Mouse (Mus musculus) T-cell, adult 2 months (primary cell): ENCODE measurements around the gene Gm5460.

ENCODE experiments used
- DNase-seq: peaks from one replicate; pipeline ENCODE4 v3.0.0; 2022; ENCODE audit warnings: low spot score

Gm5460 gene

GRCm38 (mm10) chr14:34016381-34016780, at the start of gene Gm5460:
Gene Gm5460 (plus strand): TSS chr14:34016758.
- DNase-seq: no peak

- DNase-seq: no peak
Observed at GRCm38 (mm10) chr14:33972679-33973078, 43.9 kb upstream of the Gm5460 start.

- DNase-seq: no peak
Observed at GRCm38 (mm10) chr14:33974752-33975151, 41.8 kb upstream of the Gm5460 start.

- DNase-seq: no peak
Observed at GRCm38 (mm10) chr14:33977748-33978147, 38.8 kb upstream of the Gm5460 start.

GRCm38 (mm10) chr14:33978604-33979059, 37.9 kb upstream of the Gm5460 start, which contains the start of gene Zfp488:
Gene Zfp488 (minus strand): TSS chr14:33978764.
- no peak for DNase-seq

- DNase-seq: no peak
Observed at GRCm38 (mm10) chr14:33989201-33989600, 27.4 kb upstream of the Gm5460 start.

- no peak for DNase-seq
Observed at GRCm38 (mm10) chr14:33991971-33992370, 24.6 kb upstream of the Gm5460 start.

GRCm38 (mm10) chr14:33993051-33993450, 23.5 kb upstream of the Gm5460 start:
- DNase-seq: no peak

- no peak for DNase-seq
Observed at GRCm38 (mm10) chr14:33993521-33994289, 22.9 kb upstream of the Gm5460 start.

- DNase-seq: no peak
Observed at GRCm38 (mm10) chr14:33997427-33997826, 19.1 kb upstream of the Gm5460 start.

GRCm38 (mm10) chr14:34000076-34000475, 16.5 kb upstream of the Gm5460 start:
- no peak for DNase-seq

- DNase-seq: no peak
Observed at GRCm38 (mm10) chr14:34001445-34001844, 15.1 kb upstream of the Gm5460 start.

GRCm38 (mm10) chr14:34002358-34002757, 14.2 kb upstream of the Gm5460 start:
- no peak for DNase-seq

GRCm38 (mm10) chr14:34015063-34015462, 1.5 kb upstream of the Gm5460 start, which contains the start of gene Gm30083:
Gene Gm30083 (minus strand): TSS chr14:34015182.
- no peak for DNase-seq

- DNase-seq: no peak
Observed at GRCm38 (mm10) chr14:34016938-34017337, 380 bp downstream of the Gm5460 start.

GRCm38 (mm10) chr14:34026710-34027109, 10.2 kb downstream of the Gm5460 start:
- no peak for DNase-seq

GRCm38 (mm10) chr14:34033841-34034610, 17.5 kb downstream of the Gm5460 start:
- DNase-seq: no peak

GRCm38 (mm10) chr14:34041241-34041640, 24.7 kb downstream of the Gm5460 start:
- no peak for DNase-seq

- no peak for DNase-seq
Observed at GRCm38 (mm10) chr14:34043341-34043740, 26.8 kb downstream of the Gm5460 start.

GRCm38 (mm10) chr14:34050101-34050779, 33.7 kb downstream of the Gm5460 start:
- DNase-seq: no peak

- DNase-seq: no peak
Observed at GRCm38 (mm10) chr14:34052516-34052915, 36.0 kb downstream of the Gm5460 start, which contains the start of gene Antxrl. Gene Antxrl (plus strand): TSS chr14:34052707.

GRCm38 (mm10) chr14:34071665-34072064, 55.1 kb downstream of the Gm5460 start:
- no peak for DNase-seq
